Mouse (Mus musculus): ENCODE measurements around the gene Gm20696.

DNA sequence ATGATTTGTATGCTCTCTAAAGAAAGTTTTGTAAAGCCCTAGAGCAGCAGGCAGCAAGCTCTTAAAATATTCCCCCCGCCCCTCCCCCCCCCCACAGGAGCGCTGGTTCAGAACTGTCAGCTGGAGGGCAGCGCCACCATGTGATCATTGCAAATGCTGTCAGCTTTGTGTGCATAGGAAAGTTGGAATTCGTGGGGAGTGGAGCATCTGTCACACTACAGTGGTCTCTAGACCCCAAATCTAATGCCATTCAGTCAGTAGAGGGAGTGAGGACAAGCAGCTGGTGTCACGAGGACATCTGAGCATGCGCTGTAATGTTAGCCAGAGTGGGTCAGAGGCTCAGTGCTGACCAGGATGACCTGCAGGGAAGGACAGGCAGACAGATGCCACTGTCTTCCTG, 43.0 kb downstream of the Gm20696 start:
- TF ChIP-seq CTCF (IDR thresholded peaks at IDR 0.05; ENCODE audit: extremely low read depth, insufficient read depth, insufficient read length, insufficient replicate concordance), result no peak
- TF ChIP-seq POLR2A (IDR thresholded peaks at IDR 0.05; ENCODE audit: low read depth, low read length), result no peak
